Mouse (Mus musculus): ENCODE results near the gene 3300002I08Rik. TPM values are rescaled to one million over a fixed set of nuclear protein-coding genes. Genes with fewer than 3 reads are reported as not detected.
"Not testable (repeated sequence)": the region's sequence is repeated elsewhere in the genome, so short reads cannot be mapped to it uniquely, and the experiment has no call there.

3300002I08Rik gene
- polyA plus RNA-seq (2017; shearing (Covaris generic)): 1 to 10 TPM; 3.5 to 7.5 TPM

DNA sequence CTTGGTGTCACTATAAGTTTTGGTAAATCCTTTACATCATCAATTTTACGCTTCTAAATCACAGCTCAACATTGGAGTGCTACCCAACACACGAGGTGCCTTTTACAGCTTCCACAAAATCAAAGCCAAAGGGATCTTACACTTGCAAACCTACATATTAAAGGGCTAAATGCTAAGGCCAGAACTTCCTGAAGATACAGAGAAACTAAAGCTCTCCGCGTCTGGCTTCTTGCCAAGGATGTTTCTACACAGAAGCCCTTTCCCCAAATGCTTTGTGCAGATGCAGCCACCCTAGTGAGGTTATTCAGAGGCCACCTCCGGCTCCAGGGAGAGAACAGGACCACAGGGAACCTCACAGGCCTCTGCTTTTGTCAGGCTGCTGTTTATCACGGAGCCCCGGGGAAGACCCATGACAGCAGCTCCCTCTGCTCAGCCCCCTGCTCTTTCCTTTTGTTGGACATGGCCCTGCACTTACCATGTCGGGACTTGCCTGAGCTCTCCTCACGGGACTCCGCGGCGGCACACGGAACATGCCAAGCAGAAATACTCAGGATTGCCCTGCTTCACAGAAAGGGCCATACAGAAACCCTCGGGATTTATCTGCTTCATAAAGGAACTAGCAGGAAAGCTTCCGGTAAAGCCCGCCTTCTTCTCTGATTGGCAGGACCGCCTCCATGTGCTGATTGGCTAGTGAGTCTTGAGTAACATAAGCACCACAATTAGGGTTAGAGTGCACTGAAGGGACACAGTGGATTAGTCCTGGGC lies at the start of gene 3300002I08Rik:
Gene 3300002I08Rik (minus strand): TSS at position 653 of the 765 bp plus-strand sequence.
- peak; percentile 97 for ATAC-seq

- not testable (repeated sequence) for ATAC-seq
These were observed 49.6 kb upstream of the 3300002I08Rik start for GRCm38 (mm10) chr2:150412146-150412545.

GRCm38 (mm10) chr2:150390198-150390597 lies 27.6 kb upstream of the 3300002I08Rik start:
- ATAC-seq: no peak

DNA sequence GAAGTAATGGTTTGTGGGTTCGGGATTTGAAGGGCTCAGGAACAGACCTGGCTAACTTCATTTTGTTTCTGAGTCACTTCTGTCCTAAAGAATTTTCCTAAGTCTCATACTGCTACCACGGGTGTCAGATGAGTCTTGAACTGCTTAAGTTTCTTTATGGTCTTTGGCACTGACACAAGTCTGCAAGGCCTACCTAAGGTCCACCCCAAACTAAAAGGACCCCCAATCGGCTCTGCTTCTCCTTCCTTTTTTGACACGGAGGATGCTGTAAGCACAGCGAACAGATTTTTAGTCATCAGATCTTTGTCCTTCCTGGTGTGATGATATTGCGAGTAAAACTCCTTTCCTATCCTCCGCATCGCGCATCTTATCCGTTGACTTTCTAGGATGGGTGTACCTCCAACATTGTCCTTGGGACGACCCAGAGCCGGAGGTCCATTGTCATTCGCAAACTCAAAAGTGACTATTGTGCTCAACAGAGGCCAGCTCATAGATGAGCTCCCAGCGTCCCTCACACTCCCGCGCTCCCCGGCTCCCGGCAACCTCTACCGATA lies 23.1 kb upstream of the 3300002I08Rik start:
- not testable (repeated sequence) for ATAC-seq

GRCm38 (mm10) chr2:150362878-150363229 lies 289 bp upstream of the 3300002I08Rik start:
- peak; percentile 41 for ATAC-seq

GRCm38 (mm10) chr2:150357136-150357535 lies 5.4 kb downstream of the 3300002I08Rik start:
- ATAC-seq: not testable (repeated sequence)

GRCm38 (mm10) chr2:150323402-150323801 lies 39.2 kb downstream of the 3300002I08Rik start, which contains the start of gene Gm10130:
Gene Gm10130 (plus strand): TSS chr2:150323702.
- no peak for ATAC-seq

DNA sequence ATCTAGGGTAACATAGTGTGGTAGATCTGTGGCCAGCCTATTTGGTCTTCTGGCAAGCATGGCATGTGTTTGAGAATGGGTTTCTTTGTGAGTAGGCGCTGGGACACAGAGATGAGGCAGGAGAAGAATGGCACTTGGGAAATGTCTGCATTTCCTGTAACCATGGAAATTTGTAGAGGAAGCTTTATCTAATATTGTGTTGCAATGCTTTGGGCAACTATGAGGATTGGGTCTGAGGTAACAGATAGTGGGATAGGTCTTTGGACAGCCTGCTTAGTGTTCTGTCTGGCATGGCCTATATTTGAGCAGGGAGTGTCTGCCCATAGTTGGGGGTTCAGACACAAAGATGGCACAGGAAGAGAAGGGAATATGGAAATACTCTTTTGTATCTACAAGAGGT lies 43.6 kb downstream of the 3300002I08Rik start:
- ATAC-seq: no peak

DNA sequence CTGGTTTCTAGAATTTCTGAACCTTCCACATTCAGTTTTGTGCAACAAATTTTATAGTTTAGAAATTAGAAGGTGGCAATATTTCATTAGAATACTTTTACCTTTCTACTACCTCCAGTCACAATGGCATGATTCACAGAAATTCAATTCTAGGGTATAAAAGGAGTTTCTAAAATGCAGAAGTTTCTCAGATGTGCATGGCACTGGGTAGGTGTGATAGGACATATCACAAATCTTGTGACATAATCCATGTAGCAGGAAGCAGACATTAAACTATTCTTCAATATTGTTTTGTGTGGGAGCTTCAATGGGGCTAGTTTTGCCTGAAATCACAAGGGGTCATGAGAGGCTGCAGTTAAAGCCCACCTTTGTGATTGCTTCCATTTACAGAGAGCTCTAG lies 46.4 kb downstream of the 3300002I08Rik start:
- ATAC-seq: no peak

GRCm38 (mm10) chr2:150310952-150311884 lies 51.3 kb downstream of the 3300002I08Rik start:
- ATAC-seq: peak; percentile 91

GRCm38 (mm10) chr2:150307183-150307773 lies 55.3 kb downstream of the 3300002I08Rik start:
- peak; percentile 49 for ATAC-seq

- no peak for ATAC-seq
These were observed 63.5 kb downstream of the 3300002I08Rik start for GRCm38 (mm10) chr2:150299096-150299495.

- no peak for ATAC-seq
These were observed 68.9 kb downstream of the 3300002I08Rik start for GRCm38 (mm10) chr2:150293669-150294068.

Other genes with a start within 250 kb of the 3300002I08Rik start
- 10 to 100 TPM; 31.3 to 33.4 TPM for gene Zfp120, start 226.1 kb downstream of the 3300002I08Rik start, polyA plus RNA-seq (2017; shearing (Covaris generic))
- gene Gm10770, start 183.1 kb downstream of the 3300002I08Rik start, polyA plus RNA-seq (2017; shearing (Covaris generic)): not detected
- gene Gm14139, start 181.0 kb downstream of the 3300002I08Rik start, polyA plus RNA-seq (2017; shearing (Covaris generic)): under 1 TPM; 0.28 to 0.62 TPM
- gene Zfp937, start 144.7 kb downstream of the 3300002I08Rik start, polyA plus RNA-seq (2017; shearing (Covaris generic)): 10 to 100 TPM; 12.6 to 17.7 TPM
- 10 to 100 TPM; 16.3 to 18.4 TPM for gene Gm21994, start 107.2 kb downstream of the 3300002I08Rik start, polyA plus RNA-seq (2017; shearing (Covaris generic))
- not detected for gene Gm14124, start 105.2 kb downstream of the 3300002I08Rik start, polyA plus RNA-seq (2017; shearing (Covaris generic))
- 10 to 100 TPM in 1 of 2 experiments, 1 to 10 TPM in 1; 6.7 to 15.5 TPM for gene Gm10130, start 39.1 kb downstream of the 3300002I08Rik start, polyA plus RNA-seq (2017; shearing (Covaris generic))
- 1 to 10 TPM; 9.7 to 9.9 TPM for gene Zfp442, start 88.7 kb upstream of the 3300002I08Rik start, polyA plus RNA-seq (2017; shearing (Covaris generic))
- gene Zfp345, start 122.3 kb upstream of the 3300002I08Rik start, polyA plus RNA-seq (2017; shearing (Covaris generic)): under 1 TPM; 0.28 to 0.38 TPM
- 100 to 1,000 TPM; 168 to 204 TPM for gene Cst7, start 207.7 kb upstream of the 3300002I08Rik start, polyA plus RNA-seq (2017; shearing (Covaris generic))
- 10 to 100 TPM; 16.9 to 18.8 TPM for gene Apmap, start 245.8 kb upstream of the 3300002I08Rik start, polyA plus RNA-seq (2017; shearing (Covaris generic))